9 mouse cellular contexts compared by ENCODE assay signal in the genomic region with DNA sequence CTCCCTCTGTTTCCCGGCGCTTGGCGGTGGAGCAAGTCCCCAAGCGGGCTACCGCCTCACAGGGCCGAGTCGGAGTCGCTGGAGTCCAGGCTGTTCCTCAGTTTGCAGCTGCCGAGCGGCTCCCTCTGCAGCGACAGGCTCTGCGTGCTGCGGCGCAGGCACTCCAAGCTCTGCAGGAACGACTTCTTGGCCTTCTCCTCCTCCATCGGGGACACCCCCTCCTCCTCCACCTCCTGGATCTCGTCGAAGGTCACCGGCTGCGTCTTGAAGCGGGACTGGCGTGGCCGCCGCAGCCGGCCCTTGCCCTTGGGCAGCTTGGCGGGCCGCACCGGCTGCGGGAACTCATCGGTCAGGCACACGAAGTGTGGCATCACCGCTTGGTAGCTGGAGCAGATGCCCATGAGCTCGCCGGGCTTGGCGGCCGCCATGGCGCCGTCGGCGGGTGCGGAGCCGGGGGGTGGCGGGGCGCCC. TPM values are rescaled to one million over a fixed set of nuclear protein-coding genes. Genes with fewer than 3 reads are reported as not detected.
DNase-seq lines count a peak whose midpoint lies in the region; ATAC-seq and TF ChIP-seq lines count a peak whose summit lies in the region.
"Had no signal": no experiment of that assay in that cellular context is flagged by ENCODE, and none has a peak within 500 bp of the region (broad histone marks: within the 10 kb centered on the region; RNA-seq: fewer than 3 reads in every experiment).

No protein-coding gene starts in this region.

- peak overlapping the region; percentile 96 for H3K4me2 ChIP-seq in forebrain, embryonic 15.5 days (replicated peaks)

- intact Hi-C loops in heart, postnatal 14 days (cut with DNase I), result loop anchor here (5.0 kb wide), 1 partner anchor 84 kb away; no protein-coding TSS in a partner anchor

- no peaks in the 10 kb centered on the region for H3K36me3 ChIP-seq in ES-E14 (ENCODE audit: control insufficient read depth, insufficient read depth, low read length, poor library complexity, severe bottlenecking)
- H3K36me3 ChIP-seq in forebrain, embryonic 15.5 days, result no peaks in the 10 kb centered on the region

- no peaks in the 10 kb centered on the region for H3K27me3 ChIP-seq in forebrain, embryonic 15.5 days

- ATAC-seq in forebrain, embryonic 15.5 days (replicated peaks), result peak; percentile 27
- ATAC-seq in inflammation-experienced regulatory T-cells, adult 6 months, result no peak

- no peaks in the 10 kb centered on the region for H3K9me3 ChIP-seq in ES-E14 (ENCODE audit: control insufficient read depth, insufficient read depth, low read depth, low read length)
- H3K9me3 ChIP-seq in forebrain, embryonic 15.5 days, result no peaks in the 10 kb centered on the region

- H3K4me3 ChIP-seq in ES-E14 (ENCODE audit: insufficient read depth in 1 of 2, low read depth in 1 of 2, low read length in 2 of 2, poor library complexity in 1 of 2, severe bottlenecking in 1 of 2), result peak overlapping the region; percentile 52 to 53
- H3K4me3 ChIP-seq in forebrain, embryonic 15.5 days, result peak overlapping the region; percentile 63
- peak overlapping the region; percentile 75 for H3K4me3 ChIP-seq in olfactory bulb, adult 2 months (ENCODE audit: insufficient read depth, low read depth, low read length)

- no peak for DNase-seq in ES-E14 (ENCODE audit: low read depth, low spot score)
- DNase-seq in cerebellum, adult 11 months, result peak; percentile 59
- peak; percentile 57 to 61 for DNase-seq in heart, postnatal 14 days
- DNase-seq in kidney, postnatal 36 days, result peak; percentile 27 to 63
- peak; percentile 35 to 40 for DNase-seq in lung, adult 18-20 months

- WGBS in forebrain, embryonic 15.5 days, result 0% methylated on average over 41 of the region's 44 CpGs
- under 1% methylated on average over 44 of the region's 44 CpGs for WGBS in olfactory bulb, adult 2 months

- H3K9ac ChIP-seq in ES-E14 (ENCODE audit: insufficient read depth, low read depth, low read length, poor library complexity, severe bottlenecking), result 0 out of 2 replicates have a peak overlapping the region, but pooled peaks have one; percentile 2
- peak overlapping the region; percentile 72 for H3K9ac ChIP-seq in forebrain, embryonic 15.5 days (replicated peaks)

- in situ Hi-C loops in ES-E14 (cut with MboI; ENCODE audit: low sequenced_read_pairs in 2 of 2, unreplicated experiment in 2 of 2), result no loop called here

- TF ChIP-seq POLR2A in olfactory bulb, adult 2 months (IDR thresholded peaks at IDR 0.05; ENCODE audit: insufficient read depth, low read depth, low read length), result 0 out of 2 replicates have a peak, but pooled peaks have one; percentile 14

- no peak overlapping the region for H3K27ac ChIP-seq in ES-E14 (ENCODE audit: insufficient read depth, low read depth, low read length, poor library complexity, severe bottlenecking)
- peak overlapping the region; percentile 95 for H3K27ac ChIP-seq in forebrain, embryonic 15.5 days (replicated peaks)
- H3K27ac ChIP-seq in olfactory bulb, adult 2 months (ENCODE audit: insufficient read depth, low read depth, low read length), result peak overlapping the region; percentile 99
- H3K27ac ChIP-seq: macrophage had no signal

- no peak for TF ChIP-seq CTCF in olfactory bulb, adult 2 months (IDR thresholded peaks at IDR 0.05; ENCODE audit: insufficient read depth, low read depth, low read length)

- H3K4me1 ChIP-seq in ES-E14 (ENCODE audit: control insufficient read depth in 2 of 2, insufficient read depth in 2 of 2, low read length in 2 of 2, poor library complexity in 1 of 2), result peaks cover 0 to 4% of the 10 kb centered on the region in 2 experiments; a peak in 2 of 4 replicates
- H3K4me1 ChIP-seq in forebrain, embryonic 15.5 days, result peaks cover 43% of the 10 kb centered on the region
- H3K4me1 ChIP-seq in olfactory bulb, adult 2 months (ENCODE audit: control insufficient read depth, insufficient read depth, low read length), result peaks cover 24% of the 10 kb centered on the region

TF ChIP-seq in ES-E14, 5 proteins besides CTCF, POLR2A, EP300 and RAD21:
- no peak for TF ChIP-seq ZC3H11A (IDR thresholded peaks at IDR 0.05; ENCODE audit: borderline replicate concordance, low read depth, low read length)
- TF ChIP-seq HCFC1 (IDR thresholded peaks at IDR 0.05; ENCODE audit: borderline replicate concordance, insufficient read depth, low read length), result no peak
- TF ChIP-seq ZNF384 (IDR thresholded peaks at IDR 0.05; ENCODE audit: low read depth, low read length), result no peak
- TF ChIP-seq MAFK (IDR thresholded peaks at IDR 0.05; ENCODE audit: insufficient read depth, low read depth, low read length), result no peak
- no peak for TF ChIP-seq CHD2 (IDR thresholded peaks at IDR 0.05; ENCODE audit: low read depth, low read length)

RNA-seq across cellular contexts. Expression of gene Gm13889, which starts 0.6 kb away (rescaled TPM):
- total RNA-seq in ES-E14 (2012; rRNA removed), result 1.0 and 1.5 TPM in 2 replicates
- polyA plus RNA-seq in forebrain, embryonic 15.5 days (2015; fragmentation: Nextera tagmentation; extraction: Ambion mirVana), result 24.2 and 26.7 TPM in 2 replicates
- 10 to 100 TPM; 20.7 to 20.9 TPM for total RNA-seq in heart, postnatal 14 days (2021)
- not detected in 2 replicates for polyA plus RNA-seq in olfactory bulb, adult 2 months (2012; ENCODE audit: insufficient read depth, insufficient read length, low replicate concordance, missing spikeins)
- polyA plus RNA-seq in inflammation-experienced regulatory T-cells, adult 6 months (2017; shearing (Covaris generic)), result not detected
- polyA plus RNA-seq: macrophage had no signal

RNA-seq across cellular contexts. Expression of gene Gm27027, which starts 39.8 kb away (rescaled TPM):
- total RNA-seq in ES-E14 (2012; rRNA removed), result not detected in 2 replicates
- polyA plus RNA-seq in forebrain, embryonic 15.5 days (2015; fragmentation: Nextera tagmentation; extraction: Ambion mirVana), result not detected in 2 replicates
- not detected for total RNA-seq in heart, postnatal 14 days (2021)
- polyA plus RNA-seq in olfactory bulb, adult 2 months (2012; ENCODE audit: insufficient read depth, insufficient read length, low replicate concordance, missing spikeins), result not detected in 2 replicates
- not detected for polyA plus RNA-seq in inflammation-experienced regulatory T-cells, adult 6 months (2017; shearing (Covaris generic))
- polyA plus RNA-seq: macrophage had no signal

RNA-seq across cellular contexts. Expression of gene Alkbh3, which starts 54.2 kb away (rescaled TPM):
- 41.5 and 50.2 TPM in 2 replicates for total RNA-seq in ES-E14 (2012; rRNA removed)
- polyA plus RNA-seq in forebrain, embryonic 15.5 days (2015; fragmentation: Nextera tagmentation; extraction: Ambion mirVana), result 54.9 and 58.1 TPM in 2 replicates
- total RNA-seq in heart, postnatal 14 days (2021), result 10 to 100 TPM; 58.7 to 63.1 TPM
- not detected in 2 replicates for polyA plus RNA-seq in olfactory bulb, adult 2 months (2012; ENCODE audit: insufficient read depth, insufficient read length, low replicate concordance, missing spikeins)
- polyA plus RNA-seq in inflammation-experienced regulatory T-cells, adult 6 months (2017; shearing (Covaris generic)), result 10 to 100 TPM; 40.6 to 77.2 (median 41.2) TPM

Comparison
In these comparisons a context has a peak if more than half of its experiments do, and no peak if none do; other contexts are left out.
1. RNA of gene Gm13889, which starts 0.6 kb away (polyA plus RNA-seq): 24.2 to 26.7 TPM in forebrain, embryonic 15.5 days; not detected in olfactory bulb, adult 2 months and not detected in inflammation-experienced regulatory T-cells, adult 6 months; every median in the first group is over 10 times any median in the second.
2. RNA of gene Alkbh3, which starts 54.2 kb away (polyA plus RNA-seq): 54.9 to 58.1 TPM in forebrain, embryonic 15.5 days and 40.6 to 77.2 TPM in inflammation-experienced regulatory T-cells, adult 6 months; not detected in olfactory bulb, adult 2 months; every median in the first group is over 10 times any median in the second.
3. Peak in every context shown above with its lines, with median percentiles within 50 percentile points of each other: H3K4me3 ChIP-seq.